Mouse (Mus musculus) C2C12 (cell line): ENCODE results near the gene Efna3. TPM values are rescaled to one million over a fixed set of nuclear protein-coding genes. Genes with fewer than 3 reads are reported as not detected.

Source experiments
- H3K27me3 ChIP-seq: one replicate; pipeline ENCODE4 v1.6.1; 2011; ENCODE audit not compliant: control insufficient read depth, insufficient read depth, insufficient read length
- H3K36me3 ChIP-seq: one replicate; pipeline ENCODE4 v1.6.1; 2011; ENCODE audit not compliant: control insufficient read depth, insufficient read depth
- H3K4me3 ChIP-seq: one replicate; pipeline ENCODE4 v1.5.1; 2011; ENCODE audit warnings: mild to moderate bottlenecking, control low read depth; ENCODE audit not compliant: poor library complexity, insufficient read depth, severe bottlenecking
- H3K79me2 ChIP-seq: one replicate; pipeline ENCODE4 v1.6.1; 2011; ENCODE audit not compliant: control insufficient read depth, insufficient read depth
- H3K79me3 ChIP-seq: one replicate; pipeline ENCODE4 v1.6.1; 2011; ENCODE audit warnings: low read depth, control low read depth
- H3ac ChIP-seq: one replicate; pipeline ENCODE3; 2011; ENCODE audit warnings: low read depth; ENCODE audit not compliant: control insufficient read depth, insufficient read length
- CEBPB ChIP-seq: IDR thresholded peaks from one replicate; pipeline ENCODE4 v1.6.1; 2011; ENCODE audit warnings: low read depth, mild to moderate bottlenecking, control low read depth, moderate library complexity
- CTCF ChIP-seq: IDR thresholded peaks from one replicate; pipeline ENCODE4 v1.5.1; 2011; ENCODE audit not compliant: control insufficient read depth, insufficient read depth, insufficient read length
- FOSL1 ChIP-seq: IDR thresholded peaks from one replicate; pipeline ENCODE4 v1.8.0; 2011; ENCODE audit warnings: mild to moderate bottlenecking, low read length; ENCODE audit not compliant: poor library complexity, insufficient read depth, severe bottlenecking
- MAX ChIP-seq: IDR thresholded peaks from one replicate; pipeline ENCODE4 v1.6.1; 2011; ENCODE audit warnings: mild to moderate bottlenecking, control low read depth
- MYOD1 ChIP-seq: IDR thresholded peaks from one replicate; pipeline ENCODE4 v1.6.1; 2011; ENCODE audit warnings: low read depth; ENCODE audit not compliant: control insufficient read depth, insufficient read length
- MYOG ChIP-seq: IDR thresholded peaks from one replicate; pipeline ENCODE4 v1.6.1; 2011; ENCODE audit not compliant: control insufficient read depth, insufficient read length; ENCODE audit errors: extremely low read depth
- USF1 ChIP-seq: IDR thresholded peaks from one replicate; pipeline ENCODE4 v1.6.1; 2011; ENCODE audit warnings: low read depth, mild to moderate bottlenecking, control low read depth, moderate library complexity
- polyA plus RNA-seq: library from polyadenylated mRNA; unstranded; fragments of >200 nt; fragmentation: generic; extraction: Trizol; gene quantifications from one replicate; pipeline ENCODE4 v1.2.1, GENCODE M21; 2012; ENCODE audit warnings: missing spikeins

Efna3 gene
- polyA plus RNA-seq, 1 experiment, result 2.9 TPM

DNA sequence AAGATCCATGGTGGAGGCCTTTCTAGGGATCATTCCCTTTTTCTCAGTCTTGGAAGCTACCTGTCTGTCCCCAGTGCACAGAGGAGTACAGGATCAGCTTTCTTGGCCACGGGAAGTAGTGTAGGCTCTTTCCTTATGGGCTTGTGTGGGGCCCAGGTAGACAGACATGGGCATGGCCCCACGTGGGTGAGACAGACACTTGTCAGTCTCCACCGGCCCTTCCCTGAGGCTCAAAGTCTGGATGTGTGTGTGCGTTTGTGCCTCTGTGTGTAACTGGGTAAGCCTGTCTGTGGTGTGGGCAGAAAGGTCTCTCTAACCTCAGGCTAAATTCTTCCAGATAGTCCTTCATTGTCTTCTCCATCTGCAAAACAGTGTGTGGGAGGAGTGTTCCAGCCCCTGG lies 17.7 kb downstream of the Efna3 start:
- no peaks in the 10 kb centered on the region for H3K79me2 ChIP-seq
- no peak overlapping the region for H3K4me3 ChIP-seq
- no peak overlapping the region for H3ac ChIP-seq
- H3K27me3 ChIP-seq, result no peaks in the 10 kb centered on the region
- no peaks in the 10 kb centered on the region for H3K36me3 ChIP-seq
- TF ChIP-seq MYOG, result no peak
- TF ChIP-seq MYOD1, result no peak
- no peak for TF ChIP-seq CEBPB
- TF ChIP-seq CTCF, result no peak
- TF ChIP-seq MAX, result no peak
- TF ChIP-seq USF1, result no peak
- TF ChIP-seq FOSL1, result no peak
- H3K79me3 ChIP-seq, result no peaks in the 10 kb centered on the region

DNA sequence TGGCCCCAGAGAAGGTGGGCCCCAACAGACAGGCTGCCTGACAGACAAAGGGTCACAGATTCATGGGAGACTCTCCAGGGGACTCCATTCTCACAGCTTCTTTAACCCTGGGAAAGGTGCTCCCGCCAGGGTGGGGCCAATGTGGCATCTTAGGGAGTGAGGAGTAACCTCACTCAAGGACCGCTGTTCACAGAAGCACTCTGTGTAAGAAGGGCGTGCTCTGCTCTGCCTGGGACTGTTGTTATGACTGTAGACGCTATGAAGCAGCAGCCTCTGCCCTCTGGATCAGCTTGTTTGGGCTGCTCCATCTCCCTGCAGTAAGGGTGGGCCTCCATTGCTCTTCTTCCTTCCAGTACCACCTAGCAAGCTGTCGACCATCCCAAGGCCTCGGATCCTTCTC lies 18.3 kb downstream of the Efna3 start:
- H3K4me3 ChIP-seq, result no peak overlapping the region
- no peak for TF ChIP-seq CEBPB
- no peak for TF ChIP-seq USF1
- no peak for TF ChIP-seq MYOD1
- no peak for TF ChIP-seq CTCF
- TF ChIP-seq MAX, result no peak
- no peak for TF ChIP-seq FOSL1
- no peak for TF ChIP-seq MYOG
- H3K79me2 ChIP-seq, result no peaks in the 10 kb centered on the region
- no peaks in the 10 kb centered on the region for H3K36me3 ChIP-seq
- H3K79me3 ChIP-seq, result no peaks in the 10 kb centered on the region
- no peak overlapping the region for H3ac ChIP-seq
- H3K27me3 ChIP-seq, result no peaks in the 10 kb centered on the region

DNA sequence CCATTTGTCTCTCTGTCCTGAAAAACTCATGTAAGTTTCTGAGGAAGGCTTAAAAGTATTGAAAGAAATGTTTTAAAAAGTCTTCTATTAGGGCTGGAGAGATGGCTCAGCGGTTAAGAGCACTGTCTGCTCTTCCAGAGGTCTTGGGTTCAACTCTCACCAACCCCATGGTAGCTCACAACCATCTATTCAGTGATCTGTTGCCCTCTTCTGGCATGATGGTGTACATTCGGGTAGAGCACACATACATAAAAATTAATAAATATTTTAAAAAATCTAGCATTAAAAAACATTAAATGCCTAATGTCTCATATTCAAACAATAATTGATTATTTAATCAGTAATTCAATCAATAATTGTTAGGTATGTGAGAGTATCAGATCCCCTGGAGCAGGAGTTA lies 22.3 kb downstream of the Efna3 start:
- H3K4me3 ChIP-seq, result no peak overlapping the region
- no peaks in the 10 kb centered on the region for H3K27me3 ChIP-seq
- no peak for TF ChIP-seq FOSL1
- TF ChIP-seq CTCF, result no peak
- TF ChIP-seq USF1, result no peak
- TF ChIP-seq MYOD1, result no peak
- TF ChIP-seq MAX, result no peak
- no peak for TF ChIP-seq CEBPB
- no peaks in the 10 kb centered on the region for H3K36me3 ChIP-seq
- no peak overlapping the region for H3ac ChIP-seq
- H3K79me3 ChIP-seq, result no peaks in the 10 kb centered on the region
- H3K79me2 ChIP-seq, result no peaks in the 10 kb centered on the region

DNA sequence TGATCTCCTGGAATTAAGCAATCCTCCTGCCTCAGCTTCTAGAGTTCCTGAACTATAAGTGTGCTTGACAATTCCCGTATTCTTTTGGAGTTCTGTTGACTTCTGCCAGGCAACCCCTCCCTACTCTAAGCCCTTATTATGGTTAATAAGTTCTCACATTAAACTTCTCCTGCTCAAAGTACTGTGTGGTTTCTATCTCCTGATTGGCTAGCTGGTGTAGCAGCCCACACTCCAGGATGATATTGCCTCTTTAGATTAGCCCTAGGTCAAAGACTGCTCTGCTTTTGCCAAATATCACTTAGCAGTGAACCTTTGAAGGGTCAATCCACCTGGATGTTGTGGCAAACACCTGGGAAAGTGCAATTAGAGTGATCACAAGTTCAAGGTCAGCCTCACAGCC lies 22.7 kb downstream of the Efna3 start:
- H3K79me3 ChIP-seq, result no peaks in the 10 kb centered on the region
- H3K79me2 ChIP-seq, result no peaks in the 10 kb centered on the region
- H3K36me3 ChIP-seq, result no peaks in the 10 kb centered on the region
- TF ChIP-seq MAX (no peak), CTCF (no peak)
- H3K4me3 ChIP-seq, result no peak overlapping the region
- H3K27me3 ChIP-seq, result no peaks in the 10 kb centered on the region
- no peak overlapping the region for H3ac ChIP-seq

DNA sequence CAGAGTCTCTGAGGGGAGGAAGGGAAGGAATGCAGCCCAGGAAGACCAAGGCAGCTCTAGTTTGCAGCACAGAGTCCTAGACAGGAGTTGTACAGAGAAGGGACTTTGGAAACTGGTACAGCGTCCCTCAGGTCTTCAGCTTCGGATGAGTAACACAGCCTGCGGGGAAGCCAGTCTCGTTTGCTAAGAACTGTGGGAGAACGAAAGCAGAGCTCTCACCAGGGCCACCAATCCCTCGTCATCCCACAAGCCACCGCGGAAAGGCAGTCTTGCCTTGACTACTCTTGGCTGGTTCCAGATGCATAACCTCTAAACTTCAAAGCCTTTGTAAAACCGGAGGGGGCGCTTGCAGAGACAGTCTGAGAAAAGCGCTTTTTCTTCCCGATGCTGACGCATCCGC lies 23.3 kb downstream of the Efna3 start:
- H3K79me3 ChIP-seq, result no peaks in the 10 kb centered on the region
- no peaks in the 10 kb centered on the region for H3K79me2 ChIP-seq
- no peaks in the 10 kb centered on the region for H3K36me3 ChIP-seq
- no peak for TF ChIP-seq CEBPB
- no peak for TF ChIP-seq MYOD1
- H3K4me3 ChIP-seq, result no peak overlapping the region
- no peaks in the 10 kb centered on the region for H3K27me3 ChIP-seq
- H3ac ChIP-seq, result peak overlapping the region; percentile 54

DNA sequence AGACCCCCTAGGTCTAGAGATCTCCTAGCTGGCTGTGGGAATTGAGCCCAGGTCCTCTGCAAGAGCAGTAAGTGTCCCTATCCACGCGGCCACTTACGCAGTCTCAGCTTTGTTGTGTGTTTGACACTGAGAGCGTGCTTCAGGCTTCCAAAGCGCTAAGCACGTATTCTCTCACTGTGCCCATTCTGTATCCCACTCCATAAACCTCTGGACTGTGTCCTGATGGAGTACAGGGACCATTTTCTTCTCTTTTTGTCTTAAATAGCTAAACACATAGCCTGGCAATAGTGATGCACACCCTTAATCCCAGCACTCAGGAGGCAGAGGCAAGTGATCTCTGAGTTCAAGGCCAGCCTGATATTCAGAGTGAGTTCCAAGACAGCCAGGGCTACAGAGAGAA lies 23.9 kb downstream of the Efna3 start:
- TF ChIP-seq MYOD1 (no peak), MAX (no peak), FOSL1 (no peak), CTCF (no peak), MYOG (no peak), CEBPB (no peak), USF1 (no peak)
- Histone ChIP-seq H3K27me3 (no peaks in the 10 kb centered on the region), H3K36me3 (no peaks in the 10 kb centered on the region), H3K79me3 (no peaks in the 10 kb centered on the region), H3K79me2 (no peaks in the 10 kb centered on the region), H3K4me3 (no peak overlapping the region), H3ac (no peak overlapping the region)
